Mouse (Mus musculus) MEL (cell line): ENCODE data around the gene Nfyb.

Source experiments
- CTCF ChIP-seq, 3 experiments: IDR thresholded peaks in 2 of 3; conservative IDR thresholded peaks in 1 of 3; 2 replicates each; pipeline ENCODE4 v1.5.1; 2011 to 2012; ENCODE audit warnings: low read length in 3 of 3, low read depth in 2 of 3, mild to moderate bottlenecking in 2 of 3, improper control_type of control experiment in 1 of 3, inconsistent platforms in 1 of 3, mixed read lengths in 1 of 3, moderate library complexity in 1 of 3; ENCODE audit not compliant: control insufficient read depth in 1 of 3, insufficient read depth in 1 of 3, poor library complexity in 1 of 3, severe bottlenecking in 1 of 3
- MAFK ChIP-seq: IDR thresholded peaks from 2 replicates; pipeline ENCODE4 v1.6.1; 2011; ENCODE audit warnings: low read depth, mild to moderate bottlenecking, low read length, improper control_type of control experiment, borderline replicate concordance
- MAZ ChIP-seq: IDR thresholded peaks from 2 replicates; pipeline ENCODE4 v1.6.1; 2012; ENCODE audit warnings: low read depth, mild to moderate bottlenecking, inconsistent platforms, low read length, improper control_type of control experiment
- POLR2A ChIP-seq, 2 experiments: IDR thresholded peaks; 2 replicates each; pipeline ENCODE4 v1.6.1; 2011 to 2012; ENCODE audit warnings: low read length in 2 of 2, mild to moderate bottlenecking in 2 of 2, control low read depth in 1 of 2, improper control_type of control experiment in 1 of 2, low read depth in 1 of 2, moderate library complexity in 1 of 2; ENCODE audit not compliant: control insufficient read depth in 1 of 2, insufficient read depth in 1 of 2, poor library complexity in 1 of 2
- POLR2AphosphoS2 ChIP-seq: IDR thresholded peaks from 2 replicates; pipeline ENCODE4 v1.6.1; 2011; ENCODE audit warnings: low read length, improper control_type of control experiment
- RCOR1 ChIP-seq: IDR thresholded peaks from 2 replicates; pipeline ENCODE4 v1.6.1; 2012; ENCODE audit warnings: low read depth, mild to moderate bottlenecking, inconsistent platforms, low read length, improper control_type of control experiment

DNA sequence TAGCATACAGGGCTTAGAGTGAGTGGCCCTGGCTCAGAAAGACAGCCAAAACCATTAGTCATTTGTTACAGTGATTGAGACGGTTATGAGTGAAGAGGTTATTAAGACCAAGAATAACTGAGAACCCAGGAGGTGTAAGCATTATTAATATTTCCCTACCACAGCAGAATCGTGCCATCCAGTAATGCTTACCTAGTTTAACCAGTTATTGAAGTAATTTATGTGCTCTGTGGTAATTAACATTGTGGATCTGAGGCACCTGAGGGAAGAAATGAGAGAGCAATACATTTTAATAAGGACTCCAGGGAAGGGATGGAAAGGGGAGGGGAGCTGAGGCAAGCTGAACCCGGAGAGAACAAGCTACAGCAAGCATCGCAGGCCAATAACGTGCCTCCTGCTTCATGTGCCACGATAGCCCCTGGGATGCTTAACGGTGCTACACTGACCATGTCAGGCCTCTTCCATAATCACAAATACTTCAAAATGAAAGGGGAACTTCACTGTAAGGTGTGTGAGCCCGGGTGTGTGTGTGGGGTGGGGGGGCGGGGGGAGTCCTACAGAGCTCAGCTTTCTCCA lies 7.7 kb upstream of the Nfyb start:
- no peak for TF ChIP-seq CTCF (IDR thresholded peaks at IDR 0.05 in 2 of 3, conservative IDR thresholded peaks at IDR 0.05 in 1 of 3; ENCODE audit: control insufficient read depth in 1 of 3, insufficient read depth in 1 of 3, low read depth in 2 of 3, low read length in 3 of 3, poor library complexity in 1 of 3, severe bottlenecking in 1 of 3)
- TF ChIP-seq RCOR1, result no peak
- TF ChIP-seq POLR2A (IDR thresholded peaks at IDR 0.05; ENCODE audit: control insufficient read depth in 1 of 2, insufficient read depth in 1 of 2, low read depth in 1 of 2, low read length in 2 of 2, poor library complexity in 1 of 2), result no peak
- TF ChIP-seq POLR2AphosphoS2, result no peak
- TF ChIP-seq MAFK, result no peak
- TF ChIP-seq MAZ, result no peak
